Mouse (Mus musculus): ENCODE data around the gene Hs6st2. TPM values are rescaled to one million over a fixed set of nuclear protein-coding genes. Genes with fewer than 3 reads are reported as not detected.

Gene Hs6st2
- total and polyA plus RNA-seq, 3 experiments: not detected

- dilution Hi-C loops (cut with MboI; ENCODE audit: extremely low pct_ligation_motif_present, extremely low pct_unique_long_range_greater_than_20kb, low sequenced_read_pairs) (no loop called here), in situ Hi-C loops (cut with MboI; ENCODE audit: low pct_ligation_motif_present, low pct_unique_long_range_greater_than_20kb, low sequenced_read_pairs) (no loop called here)
- Histone ChIP-seq H3K4me3 (replicated peaks in 1 of 3; ENCODE audit: low read depth in 2 of 3, low read length in 2 of 3, poor library complexity in 1 of 3) (no peak overlapping the region), H3K27me3 (replicated peaks) (no peaks in the 10 kb centered on the region), H3K9me3 (replicated peaks; ENCODE audit: low read length) (no peaks in the 10 kb centered on the region), H3K36me3 (replicated peaks in 1 of 2; ENCODE audit: control insufficient read depth in 1 of 2, insufficient read depth in 1 of 2, low read length in 1 of 2) (no peaks in the 10 kb centered on the region), H3K9ac (ENCODE audit: insufficient read depth, low read depth) (no peak overlapping the region), H3K4me2 (ENCODE audit: insufficient read depth, low read depth, poor library complexity, severe bottlenecking) (no peak overlapping the region), H3K27ac (ENCODE audit: insufficient read depth, low read depth) (no peak overlapping the region), H3K79me2 (replicated peaks; ENCODE audit: control insufficient read depth, extremely low read depth, insufficient read depth, poor library complexity, severe bottlenecking) (no peaks in the 10 kb centered on the region), H3K4me1 (ENCODE audit: control insufficient read depth in 1 of 2, insufficient read depth in 2 of 2) (no peaks in the 10 kb centered on the region)
- TF ChIP-seq TBP (conservative IDR thresholded peaks at IDR 0.05; ENCODE audit: low read depth, low read length): no peak
- no peak for TF ChIP-seq ETS1 (conservative IDR thresholded peaks at IDR 0.05; ENCODE audit: low read depth, low read length)
- no peak for TF ChIP-seq JUN (IDR thresholded peaks at IDR 0.05; ENCODE audit: insufficient read depth, low read depth, low read length)
- TF ChIP-seq MAFK (IDR thresholded peaks at IDR 0.05; ENCODE audit: insufficient replicate concordance, low read length): no peak
- no peak for TF ChIP-seq UBTF (IDR thresholded peaks at IDR 0.05; ENCODE audit: low read depth, low read length)
- no peak for TF ChIP-seq NRF1 (IDR thresholded peaks at IDR 0.05; ENCODE audit: low read depth, low read length)
- no peak for TF ChIP-seq MYC (IDR thresholded peaks at IDR 0.05; ENCODE audit: low read depth, low read length)
- TF ChIP-seq ZNF384 (IDR thresholded peaks at IDR 0.05; ENCODE audit: low read depth, low read length): no peak
- no peak for TF ChIP-seq SIN3A (IDR thresholded peaks at IDR 0.05; ENCODE audit: low read length)
- TF ChIP-seq MAX (IDR thresholded peaks at IDR 0.05; ENCODE audit: low read length): no peak
- TF ChIP-seq SMC3 (IDR thresholded peaks at IDR 0.05; ENCODE audit: low read depth, low read length): peak; percentile 30
- no peak for TF ChIP-seq ZKSCAN1 (IDR thresholded peaks at IDR 0.05; ENCODE audit: borderline replicate concordance, low read depth, low read length)
- no peak for TF ChIP-seq ZC3H11A (IDR thresholded peaks at IDR 0.05; ENCODE audit: low read depth, low read length)
- TF ChIP-seq ZMIZ1 (IDR thresholded peaks at IDR 0.05; ENCODE audit: low read depth, low read length): no peak
- TF ChIP-seq CTCF (conservative IDR thresholded peaks at IDR 0.05 in 1 of 2, IDR thresholded peaks at IDR 0.05 in 1 of 2; ENCODE audit: low read depth in 2 of 2, low read length in 2 of 2): peak in 1 of 2 experiments; percentile 55; a peak in 2 of 4 replicates
- no peak for TF ChIP-seq JUND (conservative IDR thresholded peaks at IDR 0.05; ENCODE audit: low read depth, low read length)
- peak; percentile 64 for TF ChIP-seq RAD21 (IDR thresholded peaks at IDR 0.05; ENCODE audit: low read depth, low read length)
- TF ChIP-seq ELF1 (IDR thresholded peaks at IDR 0.05; ENCODE audit: low read depth, low read length): no peak
- TF ChIP-seq BHLHE40 (IDR thresholded peaks at IDR 0.05; ENCODE audit: low read depth, low read length): no peak
- no peak for TF ChIP-seq TCF12 (IDR thresholded peaks at IDR 0.05; ENCODE audit: low read depth, low read length)
- peak; percentile 20 for DNase-seq (ENCODE audit: extremely low read depth)
Observed at GRCm38 (mm10) chrX:51397457-51397856, 284.2 kb downstream of the Hs6st2 start.

- Histone ChIP-seq H3K36me3 (replicated peaks in 1 of 2; ENCODE audit: control insufficient read depth in 1 of 2, insufficient read depth in 1 of 2, low read length in 1 of 2) (no peaks in the 10 kb centered on the region), H3K27me3 (replicated peaks) (no peaks in the 10 kb centered on the region), H3K79me2 (replicated peaks; ENCODE audit: control insufficient read depth, extremely low read depth, insufficient read depth, poor library complexity, severe bottlenecking) (no peaks in the 10 kb centered on the region), H3K4me3 (replicated peaks in 1 of 3; ENCODE audit: low read depth in 2 of 3, low read length in 2 of 3, poor library complexity in 1 of 3) (no peak overlapping the region), H3K9me3 (replicated peaks; ENCODE audit: low read length) (no peaks in the 10 kb centered on the region), H3K9ac (ENCODE audit: insufficient read depth, low read depth) (no peak overlapping the region), H3K27ac (ENCODE audit: insufficient read depth, low read depth) (no peak overlapping the region), H3K4me1 (ENCODE audit: control insufficient read depth in 1 of 2, insufficient read depth in 2 of 2) (no peaks in the 10 kb centered on the region), H3K4me2 (ENCODE audit: insufficient read depth, low read depth, poor library complexity, severe bottlenecking) (0 out of 2 replicates have a peak overlapping the region, but pooled peaks have one; percentile 21)
- in situ Hi-C loops (cut with MboI; ENCODE audit: low pct_ligation_motif_present, low pct_unique_long_range_greater_than_20kb, low sequenced_read_pairs): loop anchor here (25.0 kb wide), 1 partner anchor 287 kb away; no protein-coding TSS in a partner anchor
- DNase-seq (ENCODE audit: extremely low read depth): peak; percentile 55
- dilution Hi-C loops (cut with MboI; ENCODE audit: extremely low pct_ligation_motif_present, extremely low pct_unique_long_range_greater_than_20kb, low sequenced_read_pairs): no loop called here
- TF ChIP-seq MEF2A (IDR thresholded peaks at IDR 0.05; ENCODE audit: borderline replicate concordance, low read depth, low read length) (no peak), BHLHE40 (IDR thresholded peaks at IDR 0.05; ENCODE audit: low read depth, low read length) (no peak), CTCF (conservative IDR thresholded peaks at IDR 0.05 in 1 of 2, IDR thresholded peaks at IDR 0.05 in 1 of 2; ENCODE audit: low read depth in 2 of 2, low read length in 2 of 2) (peak in 1 of 2 experiments; percentile 71; a peak in 2 of 4 replicates), POLR2A (IDR thresholded peaks at IDR 0.05; ENCODE audit: low read depth, low read length) (no peak), USF2 (conservative IDR thresholded peaks at IDR 0.05; ENCODE audit: low read depth, low read length) (no peak), UBTF (IDR thresholded peaks at IDR 0.05; ENCODE audit: low read depth, low read length) (no peak), MAZ (IDR thresholded peaks at IDR 0.05; ENCODE audit: low read depth, low read length) (no peak), ZC3H11A (IDR thresholded peaks at IDR 0.05; ENCODE audit: low read depth, low read length) (no peak), MAX (IDR thresholded peaks at IDR 0.05; ENCODE audit: low read length) (no peak), PAX5 (IDR thresholded peaks at IDR 0.05; ENCODE audit: low read length) (no peak), POLR2AphosphoS2 (IDR thresholded peaks at IDR 0.05; ENCODE audit: low read depth, low read length) (no peak), KAT2A (IDR thresholded peaks at IDR 0.05; ENCODE audit: insufficient replicate concordance, low read length) (no peak), MXI1 (IDR thresholded peaks at IDR 0.05; ENCODE audit: low read depth, low read length) (no peak), ZKSCAN1 (IDR thresholded peaks at IDR 0.05; ENCODE audit: borderline replicate concordance, low read depth, low read length) (no peak), ZNF384 (IDR thresholded peaks at IDR 0.05; ENCODE audit: low read depth, low read length) (no peak), SMC3 (IDR thresholded peaks at IDR 0.05; ENCODE audit: low read depth, low read length) (peak; percentile 73), RAD21 (IDR thresholded peaks at IDR 0.05; ENCODE audit: low read depth, low read length) (peak; percentile 71), E2F4 (IDR thresholded peaks at IDR 0.05; ENCODE audit: insufficient replicate concordance, low read depth, low read length) (no peak)
Observed at GRCm38 (mm10) chrX:51374670-51375069, 307.0 kb downstream of the Hs6st2 start.
